Mouse (Mus musculus) fat pad, adult 2 months (tissue): Measurements from ENCODE around the gene Cnih1.
"Not testable (repeated sequence)": the region's sequence is repeated elsewhere in the genome, so short reads cannot be mapped to it uniquely, and the experiment has no call there.

ENCODE experiments used
- DNase-seq: peaks from one replicate; pipeline ENCODE4 v3.0.0-alpha.2; 2011; ENCODE audit warnings: low read depth, low spot score; ENCODE audit errors: extremely low read depth

Gene Cnih1

GRCm38 (mm10) chr14:46787787-46788504, at the start of gene Cnih1:
TSS of gene Cnih1 (minus strand) at chr14:46788411.
- DNase-seq = no peak

GRCm38 (mm10) chr14:46832354-46833272, 44.4 kb upstream of the Cnih1 start:
- no peak for DNase-seq

GRCm38 (mm10) chr14:46831837-46832333, 43.7 kb upstream of the Cnih1 start, which contains the start of gene Cgrrf1:
TSS of gene Cgrrf1 (plus strand) at chr14:46832125.
- DNase-seq = peak; percentile 58

- no peak for DNase-seq
Observed at GRCm38 (mm10) chr14:46831295-46831694, 43.1 kb upstream of the Cnih1 start.

- DNase-seq = no peak
Observed at GRCm38 (mm10) chr14:46827430-46827829, 39.2 kb upstream of the Cnih1 start.

GRCm38 (mm10) chr14:46823996-46824395, 35.8 kb upstream of the Cnih1 start:
- DNase-seq = no peak

GRCm38 (mm10) chr14:46821873-46822716, 33.9 kb upstream of the Cnih1 start, which contains the start of gene Gmfb:
TSS of gene Gmfb (minus strand) at chr14:46822242.
- peak; percentile 28 for DNase-seq

GRCm38 (mm10) chr14:46821271-46821872, 33.2 kb upstream of the Cnih1 start:
- DNase-seq = no peak

GRCm38 (mm10) chr14:46819961-46820360, 31.8 kb upstream of the Cnih1 start:
- DNase-seq = not testable (repeated sequence)

- DNase-seq = no peak
Observed at GRCm38 (mm10) chr14:46818743-46819142, 30.5 kb upstream of the Cnih1 start.

GRCm38 (mm10) chr14:46816916-46817622, 28.9 kb upstream of the Cnih1 start:
- DNase-seq = no peak

GRCm38 (mm10) chr14:46815640-46816039, 27.4 kb upstream of the Cnih1 start:
- DNase-seq = no peak

- no peak for DNase-seq
Observed at GRCm38 (mm10) chr14:46807927-46808326, 19.7 kb upstream of the Cnih1 start.

GRCm38 (mm10) chr14:46806186-46806585, 18.0 kb upstream of the Cnih1 start:
- no peak for DNase-seq

- no peak for DNase-seq
Observed at GRCm38 (mm10) chr14:46803791-46804190, 15.6 kb upstream of the Cnih1 start.

GRCm38 (mm10) chr14:46803259-46803658, 15.0 kb upstream of the Cnih1 start:
- no peak for DNase-seq

GRCm38 (mm10) chr14:46800684-46801345, 12.6 kb upstream of the Cnih1 start:
- no peak for DNase-seq

- DNase-seq = peak; percentile 14
Observed at GRCm38 (mm10) chr14:46794157-46794556, 5.9 kb upstream of the Cnih1 start.

GRCm38 (mm10) chr14:46790723-46791122, 2.5 kb upstream of the Cnih1 start:
- no peak for DNase-seq
